Mouse (Mus musculus): ENCODE measurements around the gene Olfr311.

Olfr311 gene

GRCm38 (mm10) chr11:58870961-58871360 lies 31.9 kb downstream of the Olfr311 start:
- no peak for DNase-seq (ENCODE audit: inconsistent ontology term)

- no peak for DNase-seq (ENCODE audit: inconsistent ontology term)
Observed at GRCm38 (mm10) chr11:58883756-58884155, 44.7 kb downstream of the Olfr311 start.

DNA sequence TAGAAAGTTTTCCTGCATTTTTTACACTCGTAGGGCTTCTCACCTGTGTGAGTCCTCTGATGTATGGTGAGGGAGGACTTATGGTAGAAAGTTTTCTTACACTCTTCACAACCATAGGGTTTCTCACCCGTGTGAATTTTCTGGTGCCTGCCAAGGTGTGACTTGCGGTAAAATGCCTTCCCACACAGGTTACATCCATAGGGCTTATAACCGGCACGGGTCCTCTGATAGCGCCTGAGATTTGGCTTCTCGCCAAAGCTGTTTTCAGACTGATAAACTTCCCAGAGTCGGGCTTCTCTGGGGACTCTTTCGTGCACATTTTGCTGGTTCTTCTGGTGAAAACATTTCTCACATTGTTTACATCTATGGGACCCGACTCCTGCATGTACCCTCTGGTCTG lies 51.5 kb downstream of the Olfr311 start:
- DNase-seq (ENCODE audit: inconsistent ontology term), result no peak

Data from Muller cell, postnatal 12 days (primary cell).